Mouse (Mus musculus) hematopoietic stem cell, adult 5-6 weeks (primary cell): ENCODE measurements at regions not wholly inside any gene's neighbourhood (a gene's known extent, or its start where the extent isn't known, plus 50 kb on each side); places are given as distances from the start of the nearest gene placed in this dataset.

Experiments
- ATAC-seq, 2 experiments: fragments of 125-278 bp in 1 of 2; replicated peaks in 1 of 2; 2 replicates each; pipeline ENCODE4 v1.8.0; 2016 to 2017; ENCODE audit warnings: inconsistent platforms in 2 of 2, mild to moderate bottlenecking in 2 of 2, moderate number of reproducible peaks in 2 of 2, low read depth in 1 of 2, moderate TSS enrichment in 1 of 2; ENCODE audit not compliant: low FRiP score in 2 of 2, poor library complexity in 2 of 2, severe bottlenecking in 2 of 2, insufficient read depth in 1 of 2, low TSS enrichment in 1 of 2

DNA sequence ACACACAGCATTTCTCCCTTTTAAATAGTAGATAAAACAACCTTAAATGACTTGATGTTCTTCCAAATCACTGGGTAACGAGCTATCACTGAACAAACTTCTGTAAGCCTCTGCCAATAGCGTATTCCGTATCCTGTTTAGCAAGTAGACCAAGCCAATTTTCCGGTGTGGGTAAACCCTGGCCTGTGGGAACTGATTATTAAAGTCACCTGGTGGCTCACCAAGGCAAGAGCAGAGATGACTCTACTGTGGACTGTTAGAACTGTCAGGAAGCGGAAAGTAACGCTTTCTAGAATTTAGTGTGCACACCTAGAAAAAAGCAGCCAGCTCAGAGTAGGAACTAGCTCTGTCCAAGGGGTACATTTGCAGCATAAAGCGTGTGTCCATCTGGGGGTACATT, 1176.1 kb downstream of the 4930447A16Rik start:
- peak; percentile 66 to 87 for ATAC-seq

DNA sequence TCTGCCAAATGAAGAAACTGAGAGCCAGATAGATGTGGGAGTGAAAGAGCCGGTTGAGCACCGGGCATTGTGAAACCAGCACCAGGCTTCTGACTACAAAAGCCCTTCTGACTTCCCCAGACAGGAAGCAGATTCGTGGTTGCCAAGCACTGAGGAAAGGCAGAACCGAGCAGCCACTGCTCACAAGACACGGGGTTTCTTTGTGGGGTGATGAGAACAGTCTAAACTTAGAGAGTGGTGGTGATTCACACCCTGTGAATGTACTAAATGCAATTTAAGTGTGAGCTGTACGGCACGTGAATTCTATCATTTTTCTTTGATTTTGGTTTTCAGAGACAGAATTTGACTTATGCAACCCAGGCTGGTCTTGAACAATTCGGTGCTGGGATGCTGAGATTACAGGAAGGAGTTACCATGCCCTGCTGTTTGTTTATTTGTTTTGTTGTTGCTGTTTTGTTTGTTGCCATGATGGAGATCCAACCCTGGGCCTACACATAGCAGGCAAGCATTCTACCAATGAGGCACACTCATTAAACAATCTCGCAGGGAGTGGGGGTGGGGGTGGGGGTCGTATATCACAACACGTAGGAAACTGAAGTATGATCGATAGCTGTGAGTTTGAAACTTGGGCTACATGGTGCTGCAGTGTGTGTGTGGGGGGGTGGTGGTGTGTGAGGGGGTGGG, 1177.0 kb downstream of the 4930447A16Rik start:
- ATAC-seq: peak; percentile 91

DNA sequence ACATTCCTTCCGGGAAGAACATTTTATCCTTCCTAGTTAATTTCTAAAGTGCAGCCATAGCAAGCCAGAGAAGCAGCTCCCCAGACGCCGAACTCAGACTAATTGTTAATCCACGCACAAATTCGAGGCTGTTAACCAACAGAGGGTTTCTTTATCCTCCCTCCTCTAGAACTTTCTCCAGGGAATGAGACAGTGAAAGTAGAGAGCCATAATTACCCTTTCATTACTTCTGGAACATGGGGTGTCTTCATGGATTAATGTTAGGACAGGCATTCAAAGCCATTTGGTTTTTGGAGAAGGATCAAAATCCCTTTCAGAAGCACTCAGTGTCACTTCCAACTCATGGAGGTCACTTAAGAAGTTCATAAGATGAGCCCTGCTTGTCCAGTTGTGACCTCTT, 1178.6 kb downstream of the 4930447A16Rik start:
- no peak for ATAC-seq

DNA sequence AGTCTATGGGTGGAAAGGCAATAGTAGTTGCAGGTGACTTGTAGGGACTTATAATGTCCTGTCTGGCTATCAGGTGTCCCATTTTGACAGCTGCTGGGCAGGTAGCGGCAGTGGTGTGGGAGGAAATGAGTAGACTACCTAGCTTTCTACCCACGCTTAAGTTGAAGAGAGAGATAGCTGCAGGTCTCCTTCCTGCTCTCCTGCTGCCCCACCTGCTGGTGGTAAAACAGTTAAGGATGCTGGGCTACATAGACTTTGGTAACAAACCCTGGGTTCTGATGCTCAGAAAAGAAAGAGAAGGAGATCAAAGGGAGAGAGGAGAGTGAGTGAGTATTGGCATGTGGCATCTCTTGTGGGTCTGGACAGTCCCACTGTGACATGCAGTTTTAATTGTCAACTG, 1182.0 kb downstream of the 4930447A16Rik start:
- peak; percentile 62 to 76 for ATAC-seq

DNA sequence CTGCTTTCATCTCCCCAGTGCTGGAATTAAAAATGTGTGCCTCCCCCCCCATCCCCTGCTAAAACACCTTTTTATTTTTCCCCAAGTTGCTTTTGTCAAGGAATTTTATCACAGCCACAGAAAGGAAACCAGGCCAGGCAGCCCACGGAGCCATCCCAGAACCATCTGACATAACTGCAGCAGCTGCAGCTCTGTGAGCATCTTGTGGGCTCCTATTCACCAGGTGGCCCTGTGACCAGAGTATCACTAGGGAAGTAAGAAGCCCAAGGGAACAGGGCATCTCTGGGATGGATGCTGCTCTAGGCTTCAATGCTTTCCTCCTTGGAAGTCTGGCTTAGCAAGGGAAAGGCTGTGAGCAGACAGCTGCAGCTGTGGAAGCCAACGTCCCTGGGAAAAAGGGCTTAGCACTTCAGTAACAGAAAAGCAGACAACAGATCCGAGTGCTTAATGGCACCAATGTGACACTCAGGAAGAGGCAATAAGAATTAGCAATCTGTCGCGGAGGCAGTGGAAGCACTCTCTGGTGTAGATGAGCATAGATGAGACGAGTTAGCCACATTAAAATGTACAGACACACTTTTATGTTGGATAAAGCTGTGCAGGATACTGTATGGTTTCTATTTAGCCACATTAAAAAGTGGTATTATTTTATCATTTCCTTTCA, 1183.0 kb downstream of the 4930447A16Rik start:
- no peak for ATAC-seq

DNA sequence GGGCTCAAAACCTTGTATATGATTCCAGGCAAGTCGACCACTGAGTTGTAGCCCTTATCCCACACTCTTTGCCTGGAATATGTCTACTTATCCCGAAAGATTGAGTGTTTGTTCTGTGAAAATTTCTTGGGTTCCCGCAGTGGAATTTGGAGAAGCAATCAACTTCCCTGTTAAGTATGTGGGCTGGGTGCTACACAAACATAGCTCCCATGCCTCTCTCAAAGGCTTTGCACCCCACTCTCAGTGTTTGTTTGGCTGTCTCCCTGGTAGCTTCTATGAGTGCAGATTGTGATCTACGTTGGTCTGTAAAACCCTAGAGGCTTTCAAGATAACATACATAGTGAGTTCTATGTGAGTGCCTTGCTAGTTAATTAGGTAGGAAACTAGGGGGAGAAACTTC, 1184.2 kb downstream of the 4930447A16Rik start:
- no peak for ATAC-seq
